Mouse (Mus musculus): ENCODE measurements around the gene Gen1. TPM values are rescaled to one million over a fixed set of nuclear protein-coding genes. Genes with fewer than 3 reads are reported as not detected.

The Gen1 gene
- polyA plus RNA-seq, 1 experiment from 2014 or later = 13.5 TPM

GRCm38 (mm10) chr12:11196830-11197229, 68.8 kb downstream of the Gen1 start:
- Histone ChIP-seq H3K27me3 (ENCODE audit: insufficient read depth, poor library complexity, severe bottlenecking) (no peaks in the 10 kb centered on the region), H3K36me3 (no peaks in the 10 kb centered on the region), H3K9me3 (no peaks in the 10 kb centered on the region), H3K27ac (no peak overlapping the region; the same call in 1 of the 2 replicates), H3K4me1 (peaks cover 5% of the 10 kb centered on the region; the same call in 1 of the 2 replicates), H3K4me3 (no peak overlapping the region)
- no peak for DNase-seq (ENCODE audit: low spot score)
- 32% methylated on average over 5 of the region's 5 CpGs for WGBS

- Histone ChIP-seq H3K27ac (no peak overlapping the region; the same call in 1 of the 2 replicates), H3K27me3 (ENCODE audit: insufficient read depth, poor library complexity, severe bottlenecking) (no peaks in the 10 kb centered on the region), H3K4me1 (peaks cover 5% of the 10 kb centered on the region; the same call in 1 of the 2 replicates), H3K36me3 (no peaks in the 10 kb centered on the region), H3K9me3 (no peaks in the 10 kb centered on the region), H3K4me3 (peak overlapping the region; percentile 42)
- peak; percentile 87 for DNase-seq (ENCODE audit: low spot score)
- 8% methylated on average over 18 of the region's 19 CpGs for WGBS
Observed at GRCm38 (mm10) chr12:11196142-11196597, 69.4 kb downstream of the Gen1 start.

- 81% methylated on average over 1 of the region's 1 CpGs for WGBS
Observed at GRCm38 (mm10) chr12:11195031-11195430, 70.6 kb downstream of the Gen1 start.

More at GRCm38 (mm10) chr12:11195031-11195430, 70.6 kb downstream of the Gen1 start:
- DNase-seq (ENCODE audit: low spot score) = no peak
- Histone ChIP-seq H3K27me3 (ENCODE audit: insufficient read depth, poor library complexity, severe bottlenecking) (no peaks in the 10 kb centered on the region), H3K27ac (no peak overlapping the region), H3K36me3 (no peaks in the 10 kb centered on the region), H3K4me3 (no peak overlapping the region), H3K4me1 (peaks cover 5% of the 10 kb centered on the region; the same call in 1 of the 2 replicates), H3K9me3 (no peaks in the 10 kb centered on the region)

Small RNAs within 50 kb of the gene (microRNA-seq; reads per million reads assigned to microRNA genes)
- not detected for gene Mir7675

Other genes with a start within 250 kb of the Gen1 start
- gene Kcns3, start 114.7 kb downstream of the Gen1 start, polyA plus RNA-seq (2016; fragmentation: Nextera tagmentation; extraction: Ambion mirVana) = 0.27 and 1.1 TPM in 2 replicates
- not detected in 2 replicates for gene Msgn1, start 56.8 kb downstream of the Gen1 start, polyA plus RNA-seq (2016; fragmentation: Nextera tagmentation; extraction: Ambion mirVana)
- gene Smc6, start 85 bp upstream of the Gen1 start, polyA plus RNA-seq (2016; fragmentation: Nextera tagmentation; extraction: Ambion mirVana) = 112 and 114 TPM in 2 replicates
- 6.3 and 22.3 TPM in 2 replicates for gene Vsnl1, start 170.8 kb upstream of the Gen1 start, polyA plus RNA-seq (2016; fragmentation: Nextera tagmentation; extraction: Ambion mirVana)
- gene Rad51ap2, start 190.3 kb upstream of the Gen1 start, polyA plus RNA-seq (2016; fragmentation: Nextera tagmentation; extraction: Ambion mirVana) = 0.30 and 0.33 TPM in 2 replicates

Measured in heart, embryonic 10.5 days (tissue).